Mouse (Mus musculus): ENCODE results near the gene Col5a3. TPM values are rescaled to one million over a fixed set of nuclear protein-coding genes. Genes with fewer than 3 reads are reported as not detected.
"Not testable (repeated sequence)": the region's sequence is repeated elsewhere in the genome, so short reads cannot be mapped to it uniquely, and the experiment has no call there.

The Col5a3 gene
- 1 to 10 TPM in 1 of 2 experiments, under 1 TPM in 1; 0.99 to 1.6 TPM for total RNA-seq (2021)

DNA sequence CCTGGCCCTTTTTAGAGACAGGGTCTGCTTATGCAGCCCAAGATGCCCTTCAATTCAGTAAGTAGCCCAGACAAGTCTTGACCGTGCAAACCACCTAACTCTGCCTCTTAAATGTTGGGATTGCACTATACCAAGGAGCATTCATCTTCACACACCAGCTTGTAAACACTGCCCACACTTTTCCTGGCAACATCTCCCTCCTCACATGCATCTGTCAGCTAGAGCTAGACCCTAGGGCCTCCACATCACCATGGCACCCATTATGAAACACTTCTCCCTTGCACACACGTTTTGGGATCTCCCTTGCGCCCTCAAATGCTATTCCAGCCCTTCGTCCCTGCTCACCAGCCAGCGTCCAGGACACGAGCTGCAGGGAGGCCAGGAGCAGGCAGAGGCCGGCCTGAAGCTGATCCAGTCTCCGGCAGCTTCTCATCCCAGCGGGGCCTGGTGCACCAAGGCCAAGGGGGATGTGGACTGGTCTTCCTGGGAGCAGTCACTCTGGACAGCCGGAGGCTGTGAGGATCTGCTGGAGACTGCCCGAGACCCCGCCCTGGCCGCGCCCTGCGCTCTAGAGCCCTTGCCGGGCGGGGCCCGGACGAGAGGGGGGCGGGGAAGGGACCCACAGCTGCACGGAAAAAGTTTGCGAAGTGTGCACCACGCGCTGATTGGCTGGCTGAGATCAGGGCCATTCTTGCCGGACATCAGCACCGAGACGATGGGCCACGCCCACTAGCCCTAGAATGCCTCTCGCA lies at the start of gene Col5a3:
Col5a3 (minus strand) TSS at position 547 of the 752 bp plus-strand sequence.
- peak in 1 of 2 experiments; percentile 79 for DNase-seq (ENCODE audit: extremely low spot score in 1 of 2, low spot score in 2 of 2)
- intact Hi-C loops (cut with DNase I): loop anchor here (5.0 kb wide), 1 partner anchor 57 kb away; no protein-coding TSS in a partner anchor

DNA sequence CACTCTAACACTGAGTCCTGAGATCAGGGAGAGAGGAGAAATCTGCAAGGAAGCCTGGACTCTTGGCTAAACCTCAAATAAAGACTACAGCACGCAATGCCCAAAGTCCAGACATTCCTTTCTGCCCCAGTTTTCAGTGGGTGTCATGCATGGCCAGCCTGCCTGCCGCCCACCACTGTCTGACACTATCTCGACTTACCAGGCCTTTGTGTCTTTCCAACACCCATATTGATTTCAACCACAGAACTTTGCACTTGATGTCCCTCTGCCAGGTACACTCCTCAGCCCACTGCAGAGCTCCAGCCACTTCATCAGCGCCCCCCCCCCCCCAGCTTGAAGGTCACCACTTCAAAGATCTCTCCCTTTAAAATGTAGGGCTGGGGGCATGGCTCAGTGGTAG lies 47.4 kb upstream of the Col5a3 start:
- intact Hi-C loops (cut with DNase I): no loop called here

DNA sequence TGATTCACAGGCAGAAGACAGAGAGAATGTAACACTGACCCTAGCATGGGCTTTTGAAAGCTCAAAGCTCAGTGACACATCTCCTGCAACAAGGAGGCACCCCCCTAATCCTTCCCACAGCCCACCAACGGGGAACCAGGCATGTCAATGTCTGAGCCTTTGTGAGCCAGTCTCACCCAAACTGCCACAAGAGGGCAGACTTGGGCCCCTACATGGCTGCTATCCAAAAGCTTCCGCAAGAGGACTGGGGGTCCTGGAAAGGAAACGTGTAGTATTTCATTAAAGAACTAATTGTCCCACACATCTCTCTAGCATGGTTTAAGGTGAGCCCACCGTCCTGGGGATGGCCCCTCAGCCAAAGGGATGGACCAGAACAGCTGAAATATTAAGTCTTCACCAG lies 47.0 kb upstream of the Col5a3 start:
- DNase-seq (ENCODE audit: extremely low spot score in 1 of 2, low spot score in 2 of 2): no peak
- intact Hi-C loops (cut with DNase I): no loop called here

More for the DNA sequence above, 47.4 kb upstream of the Col5a3 start:
- no peak for DNase-seq (ENCODE audit: extremely low spot score in 1 of 2, low spot score in 2 of 2)

DNA sequence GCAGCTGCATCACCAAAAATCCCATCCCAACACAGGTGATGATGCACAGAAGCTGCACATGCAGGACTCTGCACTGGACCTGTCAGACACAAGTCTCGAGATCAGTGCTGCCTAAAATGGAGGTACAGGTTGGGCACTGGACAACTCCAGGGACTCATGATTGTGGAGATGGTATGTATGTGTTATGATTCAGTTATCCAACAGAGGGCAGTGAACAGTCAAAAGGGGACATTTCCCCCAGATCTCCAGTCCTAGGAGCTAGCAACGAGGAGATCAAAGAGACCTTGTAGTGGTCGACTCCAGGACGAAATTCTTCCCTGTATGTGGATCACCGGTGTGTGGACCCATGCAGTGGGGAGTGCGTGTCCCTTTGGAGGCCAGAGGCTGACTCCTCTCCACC lies 45.1 kb upstream of the Col5a3 start:
- no peak for DNase-seq (ENCODE audit: extremely low spot score in 1 of 2, low spot score in 2 of 2)
- intact Hi-C loops (cut with DNase I): no loop called here

GRCm38 (mm10) chr9:20857131-20857530 lies 42.3 kb upstream of the Col5a3 start:
- no peak for DNase-seq (ENCODE audit: extremely low spot score in 1 of 2, low spot score in 2 of 2)
- intact Hi-C loops (cut with DNase I): no loop called here

- DNase-seq (ENCODE audit: extremely low spot score in 1 of 2, low spot score in 2 of 2): no peak
- intact Hi-C loops (cut with DNase I): no loop called here
Measured at GRCm38 (mm10) chr9:20850179-20850578, 35.3 kb upstream of the Col5a3 start.

GRCm38 (mm10) chr9:20842670-20843069 lies 27.8 kb upstream of the Col5a3 start:
- intact Hi-C loops (cut with DNase I): no loop called here
- no peak for DNase-seq (ENCODE audit: extremely low spot score in 1 of 2, low spot score in 2 of 2)

DNA sequence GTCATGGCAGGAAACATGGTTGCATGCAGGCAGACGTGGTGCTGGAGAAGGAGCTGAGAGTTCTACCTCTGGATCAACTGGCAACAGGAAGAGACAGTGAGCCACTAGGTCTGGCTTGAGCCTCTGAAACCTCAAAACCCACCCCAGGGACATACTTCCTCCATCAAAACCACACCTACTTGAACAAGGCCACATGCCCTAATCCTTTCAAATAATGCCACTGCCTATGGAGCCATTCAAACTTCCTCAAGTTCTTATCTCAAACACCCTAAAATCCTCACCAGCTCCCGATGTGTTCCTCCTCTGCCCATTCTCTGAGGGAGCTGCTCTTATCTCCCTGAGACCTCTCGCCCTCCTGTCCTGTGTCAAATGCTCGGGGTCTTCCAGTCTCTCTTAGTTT lies 27.3 kb upstream of the Col5a3 start:
- intact Hi-C loops (cut with DNase I): no loop called here
- no peak for DNase-seq (ENCODE audit: extremely low spot score in 1 of 2, low spot score in 2 of 2)

DNA sequence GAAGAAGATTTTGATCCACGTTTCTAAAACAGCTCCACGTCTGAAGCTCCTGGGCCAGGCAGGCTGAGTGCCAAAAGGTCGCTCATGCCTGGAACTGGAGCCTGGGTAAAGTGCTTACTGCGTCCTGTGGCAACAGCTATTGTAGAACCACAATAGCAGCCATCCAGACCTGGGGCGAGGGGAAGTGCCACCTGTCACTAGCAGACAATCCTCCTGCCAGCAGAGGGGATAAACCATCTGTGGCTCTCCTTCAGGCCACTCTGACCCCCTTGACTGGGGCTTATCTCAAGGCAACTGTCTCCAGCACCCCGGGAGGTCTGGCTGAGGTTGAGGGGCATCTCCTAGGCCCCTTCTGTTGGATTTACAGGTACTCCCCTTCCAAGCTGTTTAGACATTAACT lies 24.1 kb upstream of the Col5a3 start:
- no peak for DNase-seq (ENCODE audit: extremely low spot score in 1 of 2, low spot score in 2 of 2)
- intact Hi-C loops (cut with DNase I): no loop called here

DNA sequence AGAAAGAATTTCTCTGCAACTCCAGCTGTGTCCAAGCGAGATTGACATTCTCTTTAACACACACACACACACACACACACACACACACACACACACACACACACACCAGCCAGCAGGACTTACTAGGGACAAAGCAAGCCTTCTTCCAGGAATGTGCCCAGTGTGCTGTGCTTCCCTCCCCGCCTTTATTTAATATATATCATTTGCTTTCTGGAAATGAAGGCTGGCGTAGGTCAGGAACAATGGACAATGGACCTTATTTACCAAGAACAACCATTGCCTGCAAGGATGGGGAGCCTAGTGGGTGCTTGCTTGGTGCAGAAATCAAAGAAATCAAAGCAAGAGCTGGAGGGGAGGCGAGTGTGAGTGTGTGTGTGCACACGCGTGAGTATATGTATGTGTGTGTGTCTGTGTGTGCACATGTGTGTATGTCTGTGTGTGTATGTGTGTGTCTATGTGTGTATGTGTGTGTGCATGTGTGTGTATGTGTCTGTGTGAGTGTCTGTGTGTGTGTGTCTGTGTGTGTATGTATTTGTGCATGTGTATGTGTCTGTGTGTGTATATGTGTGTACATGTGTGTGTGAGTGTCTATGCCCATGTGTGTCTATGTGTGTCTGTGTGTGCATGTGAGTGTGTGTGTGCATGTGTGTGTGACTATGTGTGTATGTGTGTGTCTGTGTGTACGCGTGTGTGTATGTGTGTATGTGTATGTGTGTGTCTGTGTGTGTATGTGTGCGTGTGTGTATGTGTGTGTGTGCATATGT lies 22.5 kb upstream of the Col5a3 start:
- DNase-seq (ENCODE audit: extremely low spot score in 1 of 2, low spot score in 2 of 2): no peak
- intact Hi-C loops (cut with DNase I): no loop called here

- DNase-seq (ENCODE audit: extremely low spot score in 1 of 2, low spot score in 2 of 2); intact Hi-C loops (cut with DNase I): not testable (repeated sequence)
Measured at GRCm38 (mm10) chr9:20835431-20835954, 20.6 kb upstream of the Col5a3 start.

DNA sequence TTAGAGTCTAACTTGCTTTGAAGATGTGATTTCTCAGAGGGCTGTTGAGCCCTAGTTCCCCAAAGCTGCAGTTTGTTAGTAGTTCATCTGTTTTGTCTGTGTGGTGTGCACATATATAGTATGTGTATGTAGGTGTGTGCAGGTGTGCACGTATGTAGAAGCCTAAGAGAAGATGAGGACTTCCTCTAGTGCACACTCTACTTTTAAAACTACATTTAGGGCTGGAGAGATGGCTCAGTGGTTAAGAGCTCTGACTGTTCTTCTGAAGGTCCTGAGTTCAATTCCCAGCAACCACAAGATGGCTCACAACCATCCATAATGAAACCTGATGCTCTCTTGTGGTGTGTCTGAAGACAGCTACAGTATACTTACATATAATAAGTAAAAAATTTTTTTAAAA lies 20.0 kb upstream of the Col5a3 start:
- DNase-seq (ENCODE audit: extremely low spot score in 1 of 2, low spot score in 2 of 2): no peak
- intact Hi-C loops (cut with DNase I): loop anchor here (5.0 kb wide), 1 partner anchor 173 kb away; no protein-coding TSS in a partner anchor

DNA sequence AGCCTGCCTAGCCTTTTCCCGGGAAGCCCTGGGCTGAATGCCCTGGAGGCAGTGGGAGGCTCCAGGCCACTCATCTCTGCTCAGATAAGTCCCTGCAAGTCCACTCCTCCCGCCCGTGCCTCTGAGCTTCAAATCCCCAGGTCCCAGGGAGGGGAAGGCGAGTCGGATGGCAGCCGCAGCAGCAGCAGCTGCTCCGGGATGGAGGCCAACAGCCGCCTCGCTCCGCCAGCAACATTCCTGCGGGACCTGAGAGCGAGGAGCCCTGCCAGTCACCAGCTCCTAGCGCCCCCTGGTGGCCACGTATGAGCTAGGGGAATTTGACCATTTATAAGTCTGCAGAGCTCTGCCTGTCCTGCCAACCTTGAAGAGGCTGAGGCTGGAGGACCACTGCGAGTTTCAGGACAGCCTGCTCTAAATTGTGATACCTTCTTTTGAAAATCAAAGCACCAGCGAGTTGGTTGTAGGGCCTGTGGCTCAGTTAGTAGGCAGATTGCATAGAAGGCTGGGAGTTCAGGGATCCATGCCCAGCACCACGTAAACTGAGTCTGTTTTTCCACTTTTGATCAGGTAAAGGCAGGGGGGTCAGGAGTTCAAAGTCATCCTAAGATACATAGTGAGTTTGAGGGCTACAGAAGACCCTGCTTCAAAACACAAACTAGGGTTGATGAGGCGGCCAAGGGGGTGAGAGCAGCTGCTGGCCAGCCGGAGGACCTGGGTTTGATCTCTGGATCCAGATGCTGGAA lies 16.2 kb upstream of the Col5a3 start:
- peak; percentile 91 to 96 for DNase-seq (ENCODE audit: extremely low spot score in 1 of 2, low spot score in 2 of 2)
- intact Hi-C loops (cut with DNase I): loop anchor here (1.0 to 5.0 kb wide), 2 partner anchors 91 to 169 kb away; no protein-coding TSS in a partner anchor

GRCm38 (mm10) chr9:20828127-20828526 lies 13.3 kb upstream of the Col5a3 start:
- intact Hi-C loops (cut with DNase I): no loop called here
- no peak for DNase-seq (ENCODE audit: extremely low spot score in 1 of 2, low spot score in 2 of 2)

GRCm38 (mm10) chr9:20825781-20826180 lies 10.9 kb upstream of the Col5a3 start:
- intact Hi-C loops (cut with DNase I): no loop called here
- no peak for DNase-seq (ENCODE audit: extremely low spot score in 1 of 2, low spot score in 2 of 2)

DNA sequence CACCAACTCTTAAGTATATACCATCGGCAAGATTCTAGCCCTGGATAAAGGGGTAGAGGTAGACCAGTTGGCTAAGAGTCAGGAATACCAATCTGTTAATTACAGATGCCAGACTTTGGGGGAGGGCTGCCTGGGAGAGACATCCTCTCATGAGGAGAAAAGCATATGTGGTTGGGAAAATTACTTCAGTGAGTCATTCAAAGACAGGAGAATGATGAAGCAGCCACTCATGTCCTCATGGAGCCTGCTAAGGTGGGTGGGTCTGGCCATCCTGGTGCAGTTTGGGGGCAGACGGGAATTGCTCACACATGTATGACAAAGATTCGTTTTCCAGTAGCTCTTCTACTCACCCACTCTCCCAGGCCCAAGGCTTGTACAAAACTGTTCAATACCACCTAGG lies 8.0 kb upstream of the Col5a3 start:
- no peak for DNase-seq (ENCODE audit: extremely low spot score in 1 of 2, low spot score in 2 of 2)
- intact Hi-C loops (cut with DNase I): no loop called here

DNA sequence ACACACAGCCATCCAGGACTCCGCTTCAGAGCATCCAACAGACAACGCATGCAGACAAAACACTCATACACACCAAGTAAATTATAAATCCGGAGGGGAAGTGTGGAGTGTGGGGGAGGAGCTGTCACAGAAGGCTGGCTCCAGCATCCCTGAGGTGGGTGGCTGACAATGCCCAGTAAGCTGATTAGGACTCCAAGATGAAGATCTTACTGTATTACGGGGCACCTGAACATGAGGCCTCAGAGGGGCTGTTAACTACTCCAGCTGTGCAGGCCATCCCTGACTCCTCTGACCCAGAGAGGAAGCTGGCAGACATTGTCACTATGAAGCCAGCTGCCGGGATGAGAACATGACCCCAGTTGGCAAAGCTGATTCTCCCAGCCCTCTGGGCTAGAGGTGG lies 5.1 kb upstream of the Col5a3 start:
- intact Hi-C loops (cut with DNase I): no loop called here
- no peak for DNase-seq (ENCODE audit: extremely low spot score in 1 of 2, low spot score in 2 of 2)

DNA sequence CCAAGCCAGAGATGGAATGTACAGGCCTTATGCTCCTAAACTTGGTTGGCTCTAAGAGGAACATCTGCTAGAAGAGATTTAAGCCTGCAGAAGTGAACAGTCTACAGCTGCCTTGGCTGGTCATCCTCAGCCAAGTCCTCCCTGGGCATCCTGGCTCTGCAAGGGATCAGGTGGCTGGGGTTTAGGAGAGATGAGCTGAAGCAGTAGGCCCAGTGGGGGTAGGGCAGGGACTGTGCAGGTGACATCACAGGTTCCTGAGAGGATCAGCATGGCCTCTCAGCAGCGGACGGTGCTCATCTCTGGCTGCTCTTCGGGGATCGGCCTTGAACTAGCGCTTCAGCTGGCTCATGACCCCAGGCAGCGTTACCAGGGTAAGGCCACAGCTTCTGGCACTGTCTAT lies 3.4 kb upstream of the Col5a3 start, which contains the start of gene Rdh8:
Rdh8 (plus strand) TSS at position 268 of the 400 bp plus-strand sequence.
- no peak for DNase-seq (ENCODE audit: extremely low spot score in 1 of 2, low spot score in 2 of 2)
- intact Hi-C loops (cut with DNase I): no loop called here

All from left cerebral cortex, postnatal 10 days (tissue).